Mouse (Mus musculus): ENCODE results near the gene Ptbp3. TPM values are rescaled to one million over a fixed set of nuclear protein-coding genes. Genes with fewer than 3 reads are reported as not detected.

Gene Ptbp3
- total and polyA plus RNA-seq, 3 experiments, result 78.8 to 315 (median 121) TPM

- Histone ChIP-seq H3K27me3 (ENCODE audit: control insufficient read depth in 1 of 2, insufficient read depth in 2 of 2, low read length in 2 of 2) (no peaks in the 10 kb centered on the region), H3K79me2 (ENCODE audit: control insufficient read depth, insufficient read depth, low read length, poor library complexity) (no peaks in the 10 kb centered on the region)
- peak; percentile 86 for DNase-seq (ENCODE audit: low read depth, low spot score)
- no peak for TF ChIP-seq NELFE (IDR thresholded peaks at IDR 0.05; ENCODE audit: low read depth, low read length)
- peak; percentile 89 for TF ChIP-seq GATA1 (IDR thresholded peaks at IDR 0.05; ENCODE audit: low read depth, low read length)
- no peak for TF ChIP-seq MAZ (IDR thresholded peaks at IDR 0.05; ENCODE audit: low read depth, low read length)
- peak; percentile 80 to 94; a peak in 3 of 4 replicates for TF ChIP-seq EP300 (IDR thresholded peaks at IDR 0.05; ENCODE audit: low read depth in 1 of 2, low read length in 2 of 2)
- TF ChIP-seq TAL1 (IDR thresholded peaks at IDR 0.05; ENCODE audit: low read length), result peak; percentile 80
- no peak for TF ChIP-seq CHD1 (IDR thresholded peaks at IDR 0.05; ENCODE audit: low read depth, low read length)
- TF ChIP-seq JUND (IDR thresholded peaks at IDR 0.05; ENCODE audit: low read depth, low read length), result no peak
- no peak for TF ChIP-seq BHLHE40 (IDR thresholded peaks at IDR 0.05; ENCODE audit: borderline replicate concordance, low read depth, low read length)
- no peak for TF ChIP-seq USF2 (IDR thresholded peaks at IDR 0.05; ENCODE audit: borderline replicate concordance in 1 of 2, insufficient read depth in 1 of 2, low read depth in 1 of 2, low read length in 2 of 2)
- TF ChIP-seq MAX (IDR thresholded peaks at IDR 0.05; ENCODE audit: low read length), result no peak
- TF ChIP-seq MAFK (IDR thresholded peaks at IDR 0.05; ENCODE audit: borderline replicate concordance, low read depth, low read length), result no peak
- no peak for TF ChIP-seq E2F4 (IDR thresholded peaks at IDR 0.05; ENCODE audit: borderline replicate concordance, low read depth, low read length)
- no peak for TF ChIP-seq NRF1 (IDR thresholded peaks at IDR 0.05; ENCODE audit: insufficient read depth, low read depth, low read length, poor library complexity, severe bottlenecking)
- no peak for TF ChIP-seq ZKSCAN1 (IDR thresholded peaks at IDR 0.05; ENCODE audit: low read depth, low read length)
- 0 out of 2 replicates have a peak, but pooled peaks have one; percentile 21 for TF ChIP-seq TBP (IDR thresholded peaks at IDR 0.05; ENCODE audit: low read depth, low read length)
- no peak for TF ChIP-seq GABPA (IDR thresholded peaks at IDR 0.05; ENCODE audit: low read depth, low read length)
- TF ChIP-seq CHD2 (IDR thresholded peaks at IDR 0.05; ENCODE audit: low read length), result no peak
- TF ChIP-seq ZNF384 (IDR thresholded peaks at IDR 0.05; ENCODE audit: low read depth, low read length), result no peak
- TF ChIP-seq ZC3H11A (IDR thresholded peaks at IDR 0.05; ENCODE audit: low read depth, low read length), result no peak
- TF ChIP-seq RAD21 (IDR thresholded peaks at IDR 0.05; ENCODE audit: low read depth, low read length), result no peak
- TF ChIP-seq MYC (IDR thresholded peaks at IDR 0.05; ENCODE audit: low read depth, low read length), result no peak
- no peak for TF ChIP-seq ELF1 (IDR thresholded peaks at IDR 0.05; ENCODE audit: low read depth, low read length)
- no peak for TF ChIP-seq MEF2A (IDR thresholded peaks at IDR 0.05; ENCODE audit: extremely low read depth, insufficient replicate concordance, low read depth, low read length, poor library complexity, severe bottlenecking)
- TF ChIP-seq USF1 (IDR thresholded peaks at IDR 0.05; ENCODE audit: low read depth, low read length), result no peak
- TF ChIP-seq ETS1 (IDR thresholded peaks at IDR 0.05; ENCODE audit: low read depth, low read length), result peak; percentile 64; the same call in 1 of the 2 replicates
- TF ChIP-seq MYB (IDR thresholded peaks at IDR 0.05; ENCODE audit: low read depth, low read length), result peak; percentile 6; the same call in 1 of the 2 replicates
- no peak for TF ChIP-seq UBTF (IDR thresholded peaks at IDR 0.05; ENCODE audit: borderline replicate concordance, insufficient read depth, low read depth, low read length)
- no peak for TF ChIP-seq HCFC1 (IDR thresholded peaks at IDR 0.05; ENCODE audit: low read depth, low read length)
- TF ChIP-seq ZMIZ1 (IDR thresholded peaks at IDR 0.05; ENCODE audit: low read depth, low read length), result no peak
- TF ChIP-seq SIN3A (IDR thresholded peaks at IDR 0.05; ENCODE audit: low read length), result peak; percentile 44; the same call in 1 of the 2 replicates
- TF ChIP-seq POLR2AphosphoS5 (IDR thresholded peaks at IDR 0.05; ENCODE audit: borderline replicate concordance, low read depth, low read length), result no peak
- TF ChIP-seq CTCF (IDR thresholded peaks at IDR 0.05 in 2 of 3, conservative IDR thresholded peaks at IDR 0.05 in 1 of 3; ENCODE audit: control insufficient read depth in 1 of 3, insufficient read depth in 1 of 3, low read depth in 2 of 3, low read length in 3 of 3, poor library complexity in 1 of 3, severe bottlenecking in 1 of 3), result no peak
- no peak for TF ChIP-seq MXI1 (IDR thresholded peaks at IDR 0.05; ENCODE audit: low read depth, low read length)
- TF ChIP-seq TCF12 (IDR thresholded peaks at IDR 0.05; ENCODE audit: low read depth, low read length), result peak; percentile 88
- TF ChIP-seq SMC3 (IDR thresholded peaks at IDR 0.05; ENCODE audit: low read depth, low read length), result no peak
- TF ChIP-seq KAT2A (conservative IDR thresholded peaks at IDR 0.05; ENCODE audit: low read depth, low read length), result no peak
These were observed 23.5 kb upstream of the Ptbp3 start for GRCm38 (mm10) chr4:59572521-59573118.

More at GRCm38 (mm10) chr4:59572521-59573118, 23.5 kb upstream of the Ptbp3 start:
- H3K9me3 ChIP-seq (replicated peaks; ENCODE audit: insufficient read depth, low read length), result no peaks in the 10 kb centered on the region
- H3K27ac ChIP-seq (ENCODE audit: control insufficient read depth, low read depth, low read length), result peak overlapping the region; percentile 64
- peaks cover 0 to 22% of the 10 kb centered on the region in 2 experiments; a peak in 2 of 4 replicates for H3K36me3 ChIP-seq (ENCODE audit: control insufficient read depth in 1 of 2, insufficient read depth in 2 of 2, low read length in 2 of 2)
- peak overlapping the region in 1 of 2 experiments; percentile 24; a peak in 2 of 4 replicates for H3K4me3 ChIP-seq (ENCODE audit: control insufficient read depth in 1 of 2, insufficient read depth in 1 of 2, low read depth in 2 of 2, low read length in 2 of 2)
- H3K9ac ChIP-seq (ENCODE audit: control insufficient read depth, low read depth, low read length, poor library complexity, severe bottlenecking), result 0 out of 2 replicates have a peak overlapping the region, but pooled peaks have one; percentile 31
- peaks cover 0 to 15% of the 10 kb centered on the region in 2 experiments; a peak in 3 of 4 replicates for H3K4me1 ChIP-seq (ENCODE audit: control insufficient read depth in 1 of 2, insufficient read depth in 2 of 2, low read length in 2 of 2)
